In genomic region chr13:26932695-26933438, GRCm38 (mm10) we compare ENCODE assay signal across 7 mouse cellular contexts.
DNase-seq lines count a peak whose midpoint lies in the region; ATAC-seq and TF ChIP-seq lines count a peak whose summit lies in the region.

No protein-coding gene starts in this region.

- no peak overlapping the region for H3K9ac ChIP-seq in embryonic facial prominence, embryonic 11.5 days (replicated peaks; ENCODE audit: low read length)
- H3K9ac ChIP-seq in forebrain, embryonic 15.5 days (replicated peaks): no peak overlapping the region
- H3K9ac ChIP-seq in intestine, embryonic 16.5 days (ENCODE audit: low read depth, low read length): no peak overlapping the region
- no peak overlapping the region for H3K9ac ChIP-seq in midbrain, postnatal 0 days (replicated peaks; ENCODE audit: low read length, poor library complexity, severe bottlenecking)

- 2% methylated on average over 4 of the region's 4 CpGs for WGBS in embryonic facial prominence, embryonic 11.5 days
- 5% methylated on average over 4 of the region's 4 CpGs for WGBS in forebrain, embryonic 15.5 days
- WGBS in intestine, embryonic 16.5 days: 8% methylated on average over 4 of the region's 4 CpGs
- 6% methylated on average over 4 of the region's 4 CpGs for WGBS in midbrain, postnatal 0 days
- WGBS in cerebellum, adult 2 months: 41% methylated on average over 4 of the region's 4 CpGs

- no peak overlapping the region for H3K4me3 ChIP-seq in embryonic facial prominence, embryonic 11.5 days (ENCODE audit: low read depth, low read length)
- no peak overlapping the region for H3K4me3 ChIP-seq in forebrain, embryonic 15.5 days
- no peak overlapping the region for H3K4me3 ChIP-seq in intestine, embryonic 16.5 days (ENCODE audit: low read length)
- H3K4me3 ChIP-seq in midbrain, postnatal 0 days (ENCODE audit: low read depth, low read length): no peak overlapping the region
- H3K4me3 ChIP-seq in cerebellum, adult 2 months (replicated peaks; ENCODE audit: insufficient read depth, low read depth, low read length): no peak overlapping the region

- peak; percentile 83 for ATAC-seq in embryonic facial prominence, embryonic 11.5 days (replicated peaks; ENCODE audit: insufficient number of reproducible peaks, low FRiP score, low TSS enrichment, low read depth)
- peak; percentile 71; the same call in 1 of the 2 replicates for ATAC-seq in forebrain, embryonic 15.5 days (replicated peaks)
- peak; percentile 73 for ATAC-seq in intestine, embryonic 16.5 days
- no peak for ATAC-seq in midbrain, postnatal 0 days (ENCODE audit: low FRiP score)
- no peak for ATAC-seq in CD4-positive, CD25-positive, alpha-beta regulatory T cell, adult 4 months

- peak; percentile 64 for DNase-seq in embryonic facial prominence, embryonic 11.5 days (ENCODE audit: low spot score)
- DNase-seq in midbrain, postnatal 0 days (ENCODE audit: low spot score): peak; percentile 34
- DNase-seq in thymus, postnatal 25 days: no peak
- DNase-seq in cerebellum, adult 2 months: no peak

- TF ChIP-seq CTCF in midbrain, postnatal 0 days (IDR thresholded peaks at IDR 0.05): no peak
- TF ChIP-seq CTCF in cerebellum, adult 2 months (IDR thresholded peaks at IDR 0.05; ENCODE audit: borderline replicate concordance, insufficient read depth, low read depth, low read length): no peak

- H3K36me3 ChIP-seq in embryonic facial prominence, embryonic 11.5 days (replicated peaks; ENCODE audit: control insufficient read depth, insufficient read depth, low read depth, low read length): no peaks in the 10 kb centered on the region
- no peaks in the 10 kb centered on the region for H3K36me3 ChIP-seq in forebrain, embryonic 15.5 days
- no peaks in the 10 kb centered on the region for H3K36me3 ChIP-seq in intestine, embryonic 16.5 days (ENCODE audit: control insufficient read depth, insufficient read depth, low read length)
- no peaks in the 10 kb centered on the region for H3K36me3 ChIP-seq in midbrain, postnatal 0 days (ENCODE audit: insufficient read depth, low read length)

- no peak overlapping the region for H3K4me2 ChIP-seq in embryonic facial prominence, embryonic 11.5 days (ENCODE audit: low read depth, low read length)
- H3K4me2 ChIP-seq in forebrain, embryonic 15.5 days (replicated peaks): no peak overlapping the region
- H3K4me2 ChIP-seq in intestine, embryonic 16.5 days (ENCODE audit: low read depth, low read length): no peak overlapping the region
- H3K4me2 ChIP-seq in midbrain, postnatal 0 days (ENCODE audit: low read depth, low read length, poor library complexity, severe bottlenecking): no peak overlapping the region

- TF ChIP-seq POLR2A in cerebellum, adult 2 months (IDR thresholded peaks at IDR 0.05; ENCODE audit: borderline replicate concordance, insufficient read depth, low read length): no peak

- no peaks in the 10 kb centered on the region for H3K27me3 ChIP-seq in embryonic facial prominence, embryonic 11.5 days (ENCODE audit: control insufficient read depth, insufficient read depth, low read length)
- no peaks in the 10 kb centered on the region for H3K27me3 ChIP-seq in forebrain, embryonic 15.5 days
- no peaks in the 10 kb centered on the region for H3K27me3 ChIP-seq in intestine, embryonic 16.5 days (replicated peaks; ENCODE audit: control insufficient read depth, insufficient read depth, low read length)
- no peaks in the 10 kb centered on the region for H3K27me3 ChIP-seq in midbrain, postnatal 0 days (ENCODE audit: insufficient read depth, low read length)
- no peaks in the 10 kb centered on the region for H3K27me3 ChIP-seq in cerebellum, adult 2 months (ENCODE audit: control insufficient read depth, insufficient read depth, low read length)

- no peak overlapping the region for H3K27ac ChIP-seq in embryonic facial prominence, embryonic 11.5 days (replicated peaks; ENCODE audit: low read depth, low read length)
- H3K27ac ChIP-seq in forebrain, embryonic 15.5 days (replicated peaks): peak overlapping the region; percentile 40; the same call in 1 of the 2 replicates
- no peak overlapping the region for H3K27ac ChIP-seq in intestine, embryonic 16.5 days (ENCODE audit: low read length)
- H3K27ac ChIP-seq in midbrain, postnatal 0 days (ENCODE audit: low read depth, low read length): no peak overlapping the region
- no peak overlapping the region for H3K27ac ChIP-seq in cerebellum, adult 2 months (ENCODE audit: insufficient read depth, low read length)

- no peaks in the 10 kb centered on the region for H3K9me3 ChIP-seq in embryonic facial prominence, embryonic 11.5 days (replicated peaks; ENCODE audit: control insufficient read depth, low read length)
- H3K9me3 ChIP-seq in forebrain, embryonic 15.5 days: no peaks in the 10 kb centered on the region
- no peaks in the 10 kb centered on the region for H3K9me3 ChIP-seq in intestine, embryonic 16.5 days (ENCODE audit: control insufficient read depth, low read length)
- H3K9me3 ChIP-seq in midbrain, postnatal 0 days (ENCODE audit: low read length): no peaks in the 10 kb centered on the region

- no peaks in the 10 kb centered on the region for H3K4me1 ChIP-seq in embryonic facial prominence, embryonic 11.5 days (ENCODE audit: control insufficient read depth, insufficient read depth, low read length)
- H3K4me1 ChIP-seq in forebrain, embryonic 15.5 days: peaks cover 8% of the 10 kb centered on the region
- H3K4me1 ChIP-seq in intestine, embryonic 16.5 days (ENCODE audit: control insufficient read depth, insufficient read depth, low read length): peaks cover 3% of the 10 kb centered on the region; the same call in 1 of the 2 replicates
- H3K4me1 ChIP-seq in midbrain, postnatal 0 days (ENCODE audit: insufficient read depth, low read length): peaks cover 6% of the 10 kb centered on the region; the same call in 1 of the 2 replicates
- H3K4me1 ChIP-seq in cerebellum, adult 2 months (ENCODE audit: control insufficient read depth, insufficient read depth, low read length): no peaks in the 10 kb centered on the region

Comparison
In these comparisons a context has a peak if more than half of its experiments do, and no peak if none do; other contexts are left out.
1. ATAC-seq: peak in embryonic facial prominence, embryonic 11.5 days (single experiment), forebrain, embryonic 15.5 days (single experiment) and intestine, embryonic 16.5 days (single experiment); none in midbrain, postnatal 0 days (single experiment) and CD4-positive, CD25-positive, alpha-beta regulatory T cell, adult 4 months (single experiment).
2. DNase-seq: peak in embryonic facial prominence, embryonic 11.5 days (single experiment) and midbrain, postnatal 0 days (single experiment); none in thymus, postnatal 25 days (single experiment) and cerebellum, adult 2 months (0 of 2).